16 mouse cellular contexts compared by ENCODE assay signal in the genomic region with DNA sequence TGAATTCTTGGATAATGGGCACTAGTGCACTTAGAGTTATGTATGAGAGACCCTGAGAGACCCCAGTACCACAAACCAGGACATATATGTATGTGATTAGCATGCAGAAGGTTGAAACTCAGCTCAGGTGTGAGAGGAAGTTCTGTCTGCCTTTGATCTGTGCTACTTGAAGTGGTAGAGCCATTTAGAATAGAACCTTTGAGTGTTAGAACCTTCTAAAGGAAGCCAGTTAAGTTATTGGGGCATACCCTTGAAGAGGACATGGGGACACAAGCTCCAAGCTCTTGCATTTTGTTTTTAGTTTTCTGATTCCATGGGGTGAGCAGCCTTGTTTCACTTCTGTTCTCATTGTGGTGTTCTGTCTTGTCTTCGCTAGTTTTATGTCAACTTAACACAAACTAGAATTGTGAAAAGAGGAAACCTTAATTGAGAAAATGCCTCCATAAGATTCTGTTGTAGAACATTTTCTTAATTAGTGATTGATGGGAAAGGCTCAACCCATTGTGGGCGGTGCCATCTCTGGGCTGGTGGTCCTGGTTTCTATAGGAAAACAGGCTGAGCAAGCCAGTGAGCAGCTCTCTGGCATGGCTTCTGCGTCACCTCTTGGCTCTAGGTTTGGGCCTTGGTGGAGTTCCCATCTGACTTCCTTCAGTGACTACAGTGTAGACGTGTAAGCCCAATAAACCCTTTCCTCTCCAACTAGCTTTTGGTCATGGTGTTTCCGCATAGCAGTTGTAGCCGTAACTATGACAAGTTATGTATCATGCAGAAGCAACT. TPM values are rescaled to one million over a fixed set of nuclear protein-coding genes. Genes with fewer than 3 reads are reported as not detected.
DNase-seq lines count a peak whose midpoint lies in the region; ATAC-seq lines count a peak whose summit lies in the region.
"Had no signal": no experiment of that assay in that cellular context is flagged by ENCODE, and none has a peak within 500 bp of the region (broad histone marks: within the 10 kb centered on the region; RNA-seq: fewer than 3 reads in every experiment).

No protein-coding gene starts in this region.

- no peak overlapping the region for H3K9ac ChIP-seq in kidney, embryonic 16.5 days (replicated peaks; ENCODE audit: low read length)
- no peak overlapping the region for H3K9ac ChIP-seq in midbrain, embryonic 15.5 days
- H3K9ac ChIP-seq: forebrain, embryonic 15.5 days; heart, embryonic 15.5 days; hindbrain, embryonic 14.5 days; neural tube, embryonic 13.5 days had no signal

- ATAC-seq in kidney, embryonic 16.5 days (ENCODE audit: low FRiP score, low TSS enrichment), result no peak
- ATAC-seq in midbrain, embryonic 15.5 days (replicated peaks), result no peak
- ATAC-seq: forebrain, embryonic 15.5 days had no signal

- no peaks in the 10 kb centered on the region for H3K9me3 ChIP-seq in kidney, embryonic 16.5 days (ENCODE audit: low read length)
- no peaks in the 10 kb centered on the region for H3K9me3 ChIP-seq in midbrain, embryonic 15.5 days
- H3K9me3 ChIP-seq: forebrain, embryonic 15.5 days; heart, embryonic 15.5 days; neural tube, embryonic 13.5 days had no signal

- no peak overlapping the region for H3K4me3 ChIP-seq in kidney, embryonic 16.5 days (ENCODE audit: low read length)
- H3K4me3 ChIP-seq in midbrain, embryonic 15.5 days, result no peak overlapping the region
- H3K4me3 ChIP-seq: forebrain, embryonic 15.5 days; heart, embryonic 15.5 days; neural tube, embryonic 13.5 days had no signal

- H3K27me3 ChIP-seq in kidney, embryonic 16.5 days (ENCODE audit: insufficient read depth, low read length), result no peaks in the 10 kb centered on the region
- no peaks in the 10 kb centered on the region for H3K27me3 ChIP-seq in midbrain, embryonic 15.5 days (replicated peaks)
- H3K27me3 ChIP-seq: forebrain, embryonic 15.5 days; heart, embryonic 15.5 days; neural tube, embryonic 13.5 days had no signal

- H3K4me2 ChIP-seq in kidney, embryonic 16.5 days (replicated peaks; ENCODE audit: low read depth, low read length), result no peak overlapping the region
- no peak overlapping the region for H3K4me2 ChIP-seq in midbrain, embryonic 15.5 days
- H3K4me2 ChIP-seq: forebrain, embryonic 15.5 days; heart, embryonic 15.5 days; hindbrain, embryonic 14.5 days; neural tube, embryonic 13.5 days had no signal

- no peaks in the 10 kb centered on the region for H3K36me3 ChIP-seq in kidney, embryonic 16.5 days (ENCODE audit: insufficient read depth, low read length)
- no peaks in the 10 kb centered on the region for H3K36me3 ChIP-seq in midbrain, embryonic 15.5 days (replicated peaks)
- H3K36me3 ChIP-seq: forebrain, embryonic 15.5 days; heart, embryonic 15.5 days; neural tube, embryonic 13.5 days had no signal

- DNase-seq in adrenal gland, adult 8-10 months, result peak; percentile 20
- no peak for DNase-seq in adrenal gland, postnatal 4 days (ENCODE audit: low spot score in 2 of 2)
- DNase-seq in kidney, adult 8-10 months, result no peak
- DNase-seq in right cerebral cortex, postnatal 4 days, result peak; percentile 8
- no peak for DNase-seq in right cerebral cortex, postnatal 10 days (ENCODE audit: low spot score in 2 of 2)
- DNase-seq in thymus, postnatal 4 days, result peak; percentile 41
- DNase-seq: cerebellum, adult 8-10 months; embryo, embryonic 11 days; gastrocnemius, postnatal 25 days; lung, adult 18-20 months had no signal

- peaks cover 56% of the 10 kb centered on the region for H3K4me1 ChIP-seq in kidney, embryonic 16.5 days (ENCODE audit: insufficient read depth, low read length)
- H3K4me1 ChIP-seq in midbrain, embryonic 15.5 days, result peaks cover 24% of the 10 kb centered on the region

- WGBS in kidney, embryonic 16.5 days, result 78% methylated on average over 6 of the region's 6 CpGs
- 95% methylated on average over 6 of the region's 6 CpGs for whole genome bisulfite sequencing in midbrain, embryonic 15.5 days

- H3K27ac ChIP-seq in kidney, embryonic 16.5 days (ENCODE audit: low read length), result peak overlapping the region; percentile 56
- H3K27ac ChIP-seq in midbrain, embryonic 15.5 days, result no peak overlapping the region
- H3K27ac ChIP-seq: forebrain, embryonic 15.5 days; heart, embryonic 15.5 days; hindbrain, embryonic 14.5 days; neural tube, embryonic 13.5 days had no signal

RNA-seq across cellular contexts. Expression of gene Nck2, which starts 57.0 kb away (rescaled TPM):
- 10 to 100 TPM; 26.7 to 37.1 (median 29.9) TPM for total RNA-seq in adrenal gland, adult 8-10 months (2022)
- total RNA-seq in adrenal gland, postnatal 4 days (2021), result 10 to 100 TPM; 38.6 to 46.3 TPM
- 44.5 and 46.5 TPM in 2 replicates for polyA plus RNA-seq in kidney, embryonic 16.5 days (2015; fragmentation: Nextera tagmentation; extraction: Ambion mirVana)
- polyA plus RNA-seq in midbrain, embryonic 15.5 days (2015; fragmentation: Nextera tagmentation; extraction: Ambion mirVana), result 35.5 and 37.6 TPM in 2 replicates

Comparison
In these comparisons a context has a peak if more than half of its experiments do, and no peak if none do; other contexts are left out.
1. DNase-seq: peak in adrenal gland, adult 8-10 months (single experiment), right cerebral cortex, postnatal 4 days (single experiment) and thymus, postnatal 4 days (single experiment); none in adrenal gland, postnatal 4 days (0 of 2), kidney, adult 8-10 months (0 of 2) and right cerebral cortex, postnatal 10 days (0 of 2).